Mouse (Mus musculus): ENCODE measurements at regions not wholly inside any gene's neighbourhood (a gene's known extent, or its start where the extent isn't known, plus 50 kb on each side); places are given as distances from the start of the nearest gene placed in this dataset.

DNA sequence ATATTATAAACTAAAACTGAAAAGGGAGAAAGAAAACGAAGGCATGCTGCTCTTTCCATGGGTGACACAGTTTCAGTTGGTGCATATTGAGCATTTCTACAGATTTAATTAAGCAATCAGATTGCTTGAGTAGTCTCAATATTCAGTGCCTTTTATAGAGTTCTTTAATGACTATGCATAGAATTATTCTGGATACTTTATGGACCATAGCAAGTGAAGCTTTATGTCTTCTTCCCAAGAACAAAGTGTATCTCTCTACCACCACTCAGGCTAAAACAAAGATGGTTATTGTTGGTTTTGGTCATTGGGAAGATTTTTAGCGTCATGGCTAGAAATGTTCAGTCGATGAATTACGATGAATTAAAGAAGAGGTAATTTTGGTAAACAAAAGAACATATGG lies 311.8 kb upstream of the Ldb2 start:
- no peak for TF ChIP-seq CTCF (IDR thresholded peaks at IDR 0.05; ENCODE audit: low read depth)
- TF ChIP-seq EP300 (optimal IDR thresholded peaks at IDR 0.05), result no peak

All from stomach, postnatal 0 days (tissue).